Mouse (Mus musculus): ENCODE measurements at regions not wholly inside any gene's neighbourhood (a gene's known extent, or its start where the extent isn't known, plus 50 kb on each side); places are given as distances from the start of the nearest gene placed in this dataset.

- DNase-seq (ENCODE audit: low spot score in 2 of 2), result no peak
Measured at GRCm38 (mm10) chr13:82849037-82849436, 654.8 kb upstream of the Mef2c start.

GRCm38 (mm10) chr13:82869869-82870268 is 634.0 kb upstream of the Mef2c start:
- DNase-seq (ENCODE audit: low spot score in 2 of 2), result no peak

- no peak for DNase-seq (ENCODE audit: low spot score in 2 of 2)
Measured at GRCm38 (mm10) chr13:82874091-82874490, 629.7 kb upstream of the Mef2c start.

- no peak for DNase-seq (ENCODE audit: low spot score in 2 of 2)
Measured at GRCm38 (mm10) chr13:82883368-82883767, 620.5 kb upstream of the Mef2c start.

- no peak for DNase-seq (ENCODE audit: low spot score in 2 of 2)
Measured at GRCm38 (mm10) chr13:82888755-82889154, 615.1 kb upstream of the Mef2c start.

- no peak for DNase-seq (ENCODE audit: low spot score in 2 of 2)
Measured at GRCm38 (mm10) chr13:82892731-82893130, 611.1 kb upstream of the Mef2c start.

- DNase-seq (ENCODE audit: low spot score in 2 of 2), result no peak
Measured at GRCm38 (mm10) chr13:82899686-82900085, 604.1 kb upstream of the Mef2c start.

- no peak for DNase-seq (ENCODE audit: low spot score in 2 of 2)
Measured at GRCm38 (mm10) chr13:82902160-82902559, 601.7 kb upstream of the Mef2c start.

- DNase-seq (ENCODE audit: low spot score in 2 of 2), result no peak
Measured at GRCm38 (mm10) chr13:82903637-82904036, 600.2 kb upstream of the Mef2c start.

GRCm38 (mm10) chr13:82907689-82908088 is 596.1 kb upstream of the Mef2c start:
- no peak for DNase-seq (ENCODE audit: low spot score in 2 of 2)

- DNase-seq (ENCODE audit: low spot score in 2 of 2), result no peak
Measured at GRCm38 (mm10) chr13:82909151-82909550, 594.7 kb upstream of the Mef2c start.

GRCm38 (mm10) chr13:82912859-82913258 is 591.0 kb upstream of the Mef2c start:
- no peak for DNase-seq (ENCODE audit: low spot score in 2 of 2)

GRCm38 (mm10) chr13:82915194-82915593 is 588.6 kb upstream of the Mef2c start:
- DNase-seq (ENCODE audit: low spot score in 2 of 2), result no peak

GRCm38 (mm10) chr13:82930010-82930409 is 573.8 kb upstream of the Mef2c start:
- DNase-seq (ENCODE audit: low spot score in 2 of 2), result no peak

- DNase-seq (ENCODE audit: low spot score in 2 of 2), result no peak
Measured at GRCm38 (mm10) chr13:82937856-82938255, 566.0 kb upstream of the Mef2c start.

- no peak for DNase-seq (ENCODE audit: low spot score in 2 of 2)
Measured at GRCm38 (mm10) chr13:82942691-82943341, 561.0 kb upstream of the Mef2c start.

GRCm38 (mm10) chr13:82946931-82947330 is 556.9 kb upstream of the Mef2c start:
- no peak for DNase-seq (ENCODE audit: low spot score in 2 of 2)

GRCm38 (mm10) chr13:82949541-82949940 is 554.3 kb upstream of the Mef2c start:
- DNase-seq (ENCODE audit: low spot score in 2 of 2), result no peak

GRCm38 (mm10) chr13:82962333-82962732 is 541.5 kb upstream of the Mef2c start:
- DNase-seq (ENCODE audit: low spot score in 2 of 2), result no peak

- DNase-seq (ENCODE audit: low spot score in 2 of 2), result no peak
Measured at GRCm38 (mm10) chr13:82971722-82972121, 532.1 kb upstream of the Mef2c start.

- no peak for DNase-seq (ENCODE audit: low spot score in 2 of 2)
Measured at GRCm38 (mm10) chr13:82974210-82974811, 529.5 kb upstream of the Mef2c start.

GRCm38 (mm10) chr13:83001118-83001517 is 502.7 kb upstream of the Mef2c start:
- no peak for DNase-seq (ENCODE audit: low spot score in 2 of 2)

GRCm38 (mm10) chr13:83016686-83017085 is 487.1 kb upstream of the Mef2c start:
- DNase-seq (ENCODE audit: low spot score in 2 of 2), result no peak

- no peak for DNase-seq (ENCODE audit: low spot score in 2 of 2)
Measured at GRCm38 (mm10) chr13:83020829-83021228, 483.0 kb upstream of the Mef2c start.

Measured in spleen, postnatal 14 days (tissue).